Mouse (Mus musculus) heart, postnatal 10 days (tissue): ENCODE measurements at regions not wholly inside any gene's neighbourhood (a gene's known extent, or its start where the extent isn't known, plus 50 kb on each side); places are given as distances from the start of the nearest gene placed in this dataset.
A peak's percentile ranks its signal among the peaks of the same experiment; 100 is the strongest.

Experiments
- DNase-seq, 2 experiments: peaks; one replicate each; pipeline ENCODE4 v3.0.0; 2021
- intact Hi-C: fragments of 180-260 bp; cut with DNase I; formaldehyde crosslinking; loops from one replicate; pipeline ENCODE4 v1.15.1; 2025

- intact Hi-C loops: no loop called here
- peak; percentile 49 to 54 for DNase-seq
Measured at GRCm38 (mm10) chr4:87401316-87402172, 171.3 kb upstream of the Slc24a2 start.

GRCm38 (mm10) chr4:87386835-87387234, 156.6 kb upstream of the Slc24a2 start:
- no peak for DNase-seq
- intact Hi-C loops: no loop called here

- no peak for DNase-seq
- intact Hi-C loops: no loop called here
Measured at GRCm38 (mm10) chr4:87386271-87386670, 156.0 kb upstream of the Slc24a2 start.

GRCm38 (mm10) chr4:87385221-87385739, 155.0 kb upstream of the Slc24a2 start:
- intact Hi-C loops: no loop called here
- DNase-seq: no peak

- intact Hi-C loops: no loop called here
- DNase-seq: no peak
Measured at GRCm38 (mm10) chr4:87384469-87385044, 154.3 kb upstream of the Slc24a2 start.

GRCm38 (mm10) chr4:87380716-87381115, 150.4 kb upstream of the Slc24a2 start:
- intact Hi-C loops: no loop called here

GRCm38 (mm10) chr4:87379516-87380173, 149.4 kb upstream of the Slc24a2 start:
- DNase-seq: no peak
- intact Hi-C loops: no loop called here

More at GRCm38 (mm10) chr4:87380716-87381115, 150.4 kb upstream of the Slc24a2 start:
- DNase-seq: no peak

- intact Hi-C loops: no loop called here
Measured at GRCm38 (mm10) chr4:87371960-87372359, 141.7 kb upstream of the Slc24a2 start.

GRCm38 (mm10) chr4:87369626-87370234, 139.5 kb upstream of the Slc24a2 start:
- DNase-seq: peak; percentile 15 to 16
- intact Hi-C loops: loop anchor here (2.0 to 10.0 kb wide), 5 partner anchors 245 to 1175 kb away; no protein-coding TSS in a partner anchor

More at GRCm38 (mm10) chr4:87371960-87372359, 141.7 kb upstream of the Slc24a2 start:
- no peak for DNase-seq

GRCm38 (mm10) chr4:87368413-87369160, 138.3 kb upstream of the Slc24a2 start:
- DNase-seq: peak; percentile 54 to 68
- intact Hi-C loops: loop anchor here (1.0 to 10.0 kb wide), 6 partner anchors 244 to 1176 kb away; no protein-coding TSS in a partner anchor

- DNase-seq: peak; percentile 89 to 90
- intact Hi-C loops: loop anchor here (1.0 to 10.0 kb wide), 6 partner anchors 243 to 1177 kb away; no protein-coding TSS in a partner anchor
Measured at GRCm38 (mm10) chr4:87367732-87368412, 137.6 kb upstream of the Slc24a2 start.

- intact Hi-C loops: loop anchor here (1.0 to 10.0 kb wide), 3 partner anchors 237 to 405 kb away; no protein-coding TSS in a partner anchor
- DNase-seq: peak; percentile 28 to 47
Measured at GRCm38 (mm10) chr4:87362201-87362600, 131.9 kb upstream of the Slc24a2 start.

- intact Hi-C loops: no loop called here
- DNase-seq: peak; percentile 31 to 53
Measured at GRCm38 (mm10) chr4:87359483-87359882, 129.2 kb upstream of the Slc24a2 start.

- no peak for DNase-seq
- intact Hi-C loops: no loop called here
Measured at GRCm38 (mm10) chr4:87359004-87359403, 128.7 kb upstream of the Slc24a2 start.

- intact Hi-C loops: loop anchor here (5.0 kb wide), 1 partner anchor 51 kb away; no protein-coding TSS in a partner anchor
- peak; percentile 3 to 10 for DNase-seq
Measured at GRCm38 (mm10) chr4:87332968-87333367, 102.7 kb upstream of the Slc24a2 start.

- no peak for DNase-seq
- intact Hi-C loops: no loop called here
Measured at GRCm38 (mm10) chr4:87329136-87329535, 98.9 kb upstream of the Slc24a2 start.

- intact Hi-C loops: no loop called here
- DNase-seq: no peak
Measured at GRCm38 (mm10) chr4:87321726-87322349, 91.6 kb upstream of the Slc24a2 start.

- intact Hi-C loops: no loop called here
- DNase-seq: no peak
Measured at GRCm38 (mm10) chr4:87298129-87298528, 67.9 kb upstream of the Slc24a2 start.

- DNase-seq: no peak
- intact Hi-C loops: no loop called here
Measured at GRCm38 (mm10) chr4:87294538-87294937, 64.3 kb upstream of the Slc24a2 start.
